Mouse (Mus musculus): ENCODE data around the gene Olfr632. TPM values are rescaled to one million over a fixed set of nuclear protein-coding genes. Genes with fewer than 3 reads are reported as not detected.

Gene Olfr632
- polyA plus RNA-seq (2017; shearing (Covaris generic)) = not detected

DNA sequence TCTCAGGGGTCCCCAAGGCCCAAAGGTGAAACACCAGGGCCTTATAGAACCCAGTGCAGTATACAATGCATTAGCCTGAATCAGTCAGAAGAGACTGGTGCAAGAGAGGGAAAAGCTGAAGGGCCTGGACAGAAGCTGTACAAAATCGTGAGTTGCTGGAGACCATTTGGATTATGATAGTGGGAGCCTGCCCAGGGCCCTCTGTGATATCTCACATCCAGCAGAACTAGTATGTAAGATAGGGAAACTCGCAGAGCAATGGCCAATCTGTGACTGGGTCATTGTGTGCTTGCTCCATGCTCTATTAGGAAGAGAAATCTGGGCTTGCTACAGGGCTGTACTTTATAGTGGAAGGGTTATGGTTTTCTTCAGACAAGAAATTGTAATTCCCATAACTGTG is at the start of gene Olfr632:
Gene Olfr632 (plus strand): TSS at position 84 of the 400 bp plus-strand sequence.

DNA sequence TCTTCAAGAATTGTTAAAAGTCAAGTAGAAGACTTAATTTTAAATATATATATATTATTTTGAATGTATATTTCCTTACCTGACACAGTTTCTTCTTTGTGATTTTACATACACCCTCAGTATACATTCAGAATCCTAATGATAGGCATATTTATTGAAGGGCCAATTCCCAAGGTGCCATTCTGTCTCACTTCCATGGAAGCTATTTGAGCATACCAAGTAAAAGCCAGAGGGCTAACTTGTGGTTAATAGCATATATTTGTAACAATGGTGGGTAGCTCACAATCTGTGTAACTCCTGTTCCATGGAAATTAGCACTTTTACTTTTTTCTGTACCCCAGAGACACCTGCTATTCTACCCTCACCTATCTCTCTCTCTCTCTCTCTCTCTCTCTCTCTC is 48.0 kb upstream of the Olfr632 start, which contains the start of gene Olfr66:
Gene Olfr66 (minus strand): TSS at position 101 of the 400 bp plus-strand sequence.

DNA sequence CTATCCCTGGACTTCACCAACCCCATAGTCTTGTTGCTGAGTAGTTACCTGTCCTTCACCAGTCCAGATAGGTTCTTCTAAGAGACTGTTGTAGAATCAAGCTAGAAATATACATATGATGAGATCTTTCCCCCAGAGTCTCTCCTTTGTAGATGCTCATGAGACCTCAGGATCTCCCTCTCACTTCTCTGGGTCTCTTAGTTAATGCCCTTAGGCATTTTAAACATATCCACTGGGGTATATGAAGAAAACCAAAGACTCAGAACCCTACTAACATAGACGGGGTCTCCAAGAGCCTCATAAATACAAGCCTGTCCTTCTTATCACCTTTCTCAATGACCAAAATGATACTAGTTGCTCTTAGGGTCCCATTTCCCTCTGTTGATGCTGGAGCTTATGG is 39.8 kb upstream of the Olfr632 start, which contains the start of gene Olfr64:
Gene Olfr64 (minus strand): TSS at position 101 of the 400 bp plus-strand sequence.

DNA sequence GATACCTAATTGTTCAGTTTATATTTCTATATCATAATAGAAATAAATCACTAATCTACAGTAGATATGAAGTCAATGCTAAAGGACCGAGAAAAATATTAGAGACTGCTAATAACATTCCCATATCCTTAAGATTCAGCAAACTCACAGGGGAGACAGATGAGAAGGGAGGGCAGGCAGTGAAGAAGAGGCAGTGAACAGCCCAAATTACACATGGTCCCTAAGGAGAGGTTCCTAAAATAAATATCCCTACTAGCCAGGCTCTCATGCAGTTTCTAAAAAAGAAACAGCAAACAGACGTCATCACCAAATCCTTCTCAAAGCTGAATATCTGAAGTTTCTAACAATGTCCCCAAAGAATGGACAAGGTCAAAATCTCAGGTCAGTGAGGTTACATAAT is 31.0 kb upstream of the Olfr632 start, which contains the start of gene Olfr65:
Gene Olfr65 (plus strand): TSS at position 301 of the 400 bp plus-strand sequence.

DNA sequence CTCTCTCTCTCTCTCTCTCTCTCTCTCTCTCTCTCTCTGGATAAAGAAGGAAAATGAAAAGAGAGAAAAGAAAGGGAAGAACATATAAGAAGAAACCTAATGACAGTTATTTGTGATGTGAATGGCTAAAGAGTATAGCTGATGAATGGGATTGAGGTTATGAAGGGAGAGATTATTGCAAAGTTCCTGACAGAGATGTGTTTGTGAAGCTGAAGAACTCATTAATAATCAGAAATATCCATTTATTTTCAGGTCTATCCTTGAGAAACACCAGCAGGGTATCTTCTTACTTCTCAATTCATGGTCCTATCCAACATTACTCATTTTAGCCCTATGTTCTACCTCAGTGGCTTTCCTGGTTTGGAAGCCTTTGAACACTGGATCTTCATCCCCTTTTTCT is 5.6 kb upstream of the Olfr632 start, which contains the start of gene Olfr631:
Gene Olfr631 (plus strand): TSS at position 301 of the 400 bp plus-strand sequence.

DNA sequence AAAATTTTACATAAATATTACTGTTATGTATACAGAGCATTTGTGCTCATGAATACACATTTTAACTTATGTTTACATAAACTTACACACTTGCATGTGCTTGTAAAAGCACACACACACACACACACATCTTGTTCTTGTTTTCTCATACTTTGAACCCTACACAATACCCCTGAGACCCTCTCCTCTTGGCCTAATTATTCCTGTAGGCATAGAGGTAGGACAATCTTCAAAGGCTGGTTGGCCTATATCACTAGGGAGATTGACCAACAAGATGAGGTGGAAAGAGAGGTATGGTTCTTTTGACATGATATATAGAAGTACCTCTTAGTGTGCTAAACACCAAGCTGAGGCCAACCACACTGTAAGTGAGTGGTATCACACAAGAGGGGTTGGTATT is 10.0 kb downstream of the Olfr632 start, which contains the start of gene Olfr633:
Gene Olfr633 (plus strand): TSS at position 301 of the 400 bp plus-strand sequence.

DNA sequence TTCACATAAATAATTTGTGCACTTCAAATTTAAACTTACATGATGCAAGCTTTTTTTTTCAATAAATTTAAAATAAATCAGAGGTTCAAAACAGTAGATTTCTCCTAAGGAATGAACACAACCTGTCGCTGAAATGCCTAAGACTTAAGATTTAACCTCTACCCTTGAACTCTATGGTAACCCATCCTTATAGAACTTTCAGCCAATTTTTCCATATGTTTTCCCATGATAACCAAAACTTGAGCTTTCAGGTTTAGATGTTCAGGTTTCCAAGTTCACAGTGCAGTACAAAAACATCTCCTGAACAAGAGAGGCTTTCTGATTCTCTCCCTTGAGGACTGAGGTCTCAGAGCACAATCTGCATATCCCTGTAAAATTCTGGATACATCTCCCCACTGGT is 36.7 kb downstream of the Olfr632 start, which contains the start of gene Olfr635:
Gene Olfr635 (plus strand): TSS at position 301 of the 400 bp plus-strand sequence.

Other genes with a start within 250 kb of the Olfr632 start
- not detected for gene Olfr243, start 219.7 kb upstream of the Olfr632 start, polyA plus RNA-seq (2017; shearing (Covaris generic))
- gene Olfr628, start 204.0 kb upstream of the Olfr632 start, polyA plus RNA-seq (2017; shearing (Covaris generic)) = not detected
- not detected for gene Olfr629, start 189.4 kb upstream of the Olfr632 start, polyA plus RNA-seq (2017; shearing (Covaris generic))
- not detected for gene Olfr630, start 177.0 kb upstream of the Olfr632 start, polyA plus RNA-seq (2017; shearing (Covaris generic))
- not detected for gene Olfr69, start 162.8 kb upstream of the Olfr632 start, polyA plus RNA-seq (2017; shearing (Covaris generic))
- not detected for gene Olfr68, start 154.6 kb upstream of the Olfr632 start, polyA plus RNA-seq (2017; shearing (Covaris generic))
- not detected for gene Olfr67, start 142.5 kb upstream of the Olfr632 start, polyA plus RNA-seq (2017; shearing (Covaris generic))
- gene Hbb-bt, start 120.4 kb upstream of the Olfr632 start, polyA plus RNA-seq (2017; shearing (Covaris generic)) = 10 to 100 TPM in 1 of 2 experiments, under 1 TPM in 1; 0.96 to 10.7 TPM
- 10 to 100 TPM; 11.6 to 54.5 TPM for gene Hbb-bs, start 106.3 kb upstream of the Olfr632 start, polyA plus RNA-seq (2017; shearing (Covaris generic))
- gene Hbb-bh2, start 93.8 kb upstream of the Olfr632 start, polyA plus RNA-seq (2017; shearing (Covaris generic)) = 1 to 10 TPM in 1 of 2 experiments, under 1 TPM in 1; 0.29 to 2.1 TPM
- gene Hbb-bh1, start 91.2 kb upstream of the Olfr632 start, polyA plus RNA-seq (2017; shearing (Covaris generic)) = 1 to 10 TPM; 1.6 to 7.8 TPM
- under 1 TPM in 1 of 2 experiments, not detected in 1; 0.77 TPM for gene Hbb-y, start 81.1 kb upstream of the Olfr632 start, polyA plus RNA-seq (2017; shearing (Covaris generic))
- gene Olfr66, start 48.1 kb upstream of the Olfr632 start, polyA plus RNA-seq (2017; shearing (Covaris generic)) = not detected
- under 1 TPM; 0.05 to 0.42 TPM for gene Olfr64, start 39.9 kb upstream of the Olfr632 start, polyA plus RNA-seq (2017; shearing (Covaris generic))
- gene Olfr65, start 30.9 kb upstream of the Olfr632 start, polyA plus RNA-seq (2017; shearing (Covaris generic)) = not detected
- gene Olfr631, start 5.5 kb upstream of the Olfr632 start, polyA plus RNA-seq (2017; shearing (Covaris generic)) = not detected
- not detected for gene Olfr633, start 10.1 kb downstream of the Olfr632 start, polyA plus RNA-seq (2017; shearing (Covaris generic))
- under 1 TPM; 0.06 to 0.16 TPM for gene Olfr635, start 36.8 kb downstream of the Olfr632 start, polyA plus RNA-seq (2017; shearing (Covaris generic))
- not detected for gene Olfr638, start 64.4 kb downstream of the Olfr632 start, polyA plus RNA-seq (2017; shearing (Covaris generic))
- under 1 TPM; 0.04 to 0.12 TPM for gene Olfr639, start 83.0 kb downstream of the Olfr632 start, polyA plus RNA-seq (2017; shearing (Covaris generic))
- not detected for gene Olfr640, start 91.2 kb downstream of the Olfr632 start, polyA plus RNA-seq (2017; shearing (Covaris generic))
- gene Olfr641, start 101.1 kb downstream of the Olfr632 start, polyA plus RNA-seq (2017; shearing (Covaris generic)) = not detected
- gene Olfr642, start 118.3 kb downstream of the Olfr632 start, polyA plus RNA-seq (2017; shearing (Covaris generic)) = under 1 TPM in 1 of 2 experiments, not detected in 1; 0.06 TPM
- gene 4930516K23Rik, start 127.1 kb downstream of the Olfr632 start, polyA plus RNA-seq (2017; shearing (Covaris generic)) = under 1 TPM; 0.05 to 0.47 TPM
- under 1 TPM in 1 of 2 experiments, not detected in 1; 0.17 TPM for gene Olfr644, start 137.5 kb downstream of the Olfr632 start, polyA plus RNA-seq (2017; shearing (Covaris generic))
- gene Olfr645, start 151.1 kb downstream of the Olfr632 start, polyA plus RNA-seq (2017; shearing (Covaris generic)) = under 1 TPM in 1 of 2 experiments, not detected in 1; 0.29 TPM
- under 1 TPM in 1 of 2 experiments, not detected in 1; 0.31 TPM for gene Olfr646, start 170.5 kb downstream of the Olfr632 start, polyA plus RNA-seq (2017; shearing (Covaris generic))
- gene Ubqln5, start 195.5 kb downstream of the Olfr632 start, polyA plus RNA-seq (2017; shearing (Covaris generic)) = not detected
- not detected for gene Olfr643, start 203.1 kb downstream of the Olfr632 start, polyA plus RNA-seq (2017; shearing (Covaris generic))
- gene Ubqln3, start 208.9 kb downstream of the Olfr632 start, polyA plus RNA-seq (2017; shearing (Covaris generic)) = not detected
- not detected for gene Ubqlnl, start 216.2 kb downstream of the Olfr632 start, polyA plus RNA-seq (2017; shearing (Covaris generic))
- under 1 TPM in 1 of 2 experiments, not detected in 1; 0.07 TPM for gene Olfm5, start 230.5 kb downstream of the Olfr632 start, polyA plus RNA-seq (2017; shearing (Covaris generic))
- under 1 TPM in 1 of 2 experiments, not detected in 1; 0.10 TPM for gene Olfr648, start 249.0 kb downstream of the Olfr632 start, polyA plus RNA-seq (2017; shearing (Covaris generic))